Mouse (Mus musculus) MEL (cell line): ENCODE measurements around the gene Ptpa. TPM values are rescaled to one million over a fixed set of nuclear protein-coding genes. Genes with fewer than 3 reads are reported as not detected.

Source experiments
- DNase-seq: peaks from one replicate; pipeline ENCODE4 v3.0.0; 2011; ENCODE audit warnings: low read depth, low spot score
- H3K27ac ChIP-seq: 2 replicates; pipeline ENCODE4 v1.5.1; 2012; ENCODE audit warnings: low read depth, mild to moderate bottlenecking, control low read depth, low read length, moderate library complexity; ENCODE audit not compliant: control insufficient read depth
- H3K27me3 ChIP-seq, 2 experiments: fragments of 150-350 bp in 1 of 2; sonication (generic) in 1 of 2; 2 replicates each; pipeline ENCODE4 v1.6.1; 2012; ENCODE audit warnings: low read length in 2 of 2, mild to moderate bottlenecking in 2 of 2, improper control_type of control experiment in 1 of 2, moderate library complexity in 1 of 2; ENCODE audit not compliant: insufficient read depth in 2 of 2, control insufficient read depth in 1 of 2
- H3K36me3 ChIP-seq, 2 experiments: 2 replicates each; pipeline ENCODE4 v1.6.1; 2012 to 2014; ENCODE audit warnings: low read length in 2 of 2, improper control_type of control experiment in 1 of 2, inconsistent platforms in 1 of 2, mild to moderate bottlenecking in 1 of 2; ENCODE audit not compliant: insufficient read depth in 2 of 2, control insufficient read depth in 1 of 2
- H3K4me1 ChIP-seq, 2 experiments: fragments of 150-350 bp in 1 of 2; sonication (generic) in 1 of 2; 2 replicates each; pipeline ENCODE4 v1.6.1; 2012; ENCODE audit warnings: low read length in 2 of 2, improper control_type of control experiment in 1 of 2, mild to moderate bottlenecking in 1 of 2; ENCODE audit not compliant: insufficient read depth in 2 of 2, control insufficient read depth in 1 of 2
- H3K4me3 ChIP-seq, 2 experiments: fragments of 150-350 bp in 1 of 2; sonication (generic) in 1 of 2; 2 replicates each; pipeline ENCODE4 v1.5.1; 2012; ENCODE audit warnings: low read depth in 2 of 2, low read length in 2 of 2, mild to moderate bottlenecking in 2 of 2, moderate library complexity in 2 of 2, control low read depth in 1 of 2, improper control_type of control experiment in 1 of 2; ENCODE audit not compliant: control insufficient read depth in 1 of 2, insufficient read depth in 1 of 2
- H3K79me2 ChIP-seq: 2 replicates; pipeline ENCODE4 v1.6.1; 2012; ENCODE audit warnings: mild to moderate bottlenecking, low read length, moderate library complexity; ENCODE audit not compliant: control insufficient read depth, poor library complexity, insufficient read depth
- H3K9ac ChIP-seq: 2 replicates; pipeline ENCODE4 v1.6.1; 2012; ENCODE audit warnings: low read depth, mild to moderate bottlenecking, control low read depth, low read length, moderate library complexity; ENCODE audit not compliant: control insufficient read depth, poor library complexity, severe bottlenecking
- H3K9me3 ChIP-seq: fragments of 150-350 bp; sonication (generic); replicated peaks from 2 replicates; pipeline ENCODE4 v1.6.1; 2012; ENCODE audit warnings: mild to moderate bottlenecking, low read length, improper control_type of control experiment, moderate library complexity; ENCODE audit not compliant: insufficient read depth
- BHLHE40 ChIP-seq: IDR thresholded peaks from 2 replicates; pipeline ENCODE4 v1.6.1; 2012; ENCODE audit warnings: low read depth, mild to moderate bottlenecking, inconsistent platforms, low read length, improper control_type of control experiment, borderline replicate concordance
- CTCF ChIP-seq, 3 experiments: IDR thresholded peaks in 2 of 3; conservative IDR thresholded peaks in 1 of 3; 2 replicates each; pipeline ENCODE4 v1.5.1; 2011 to 2012; ENCODE audit warnings: low read length in 3 of 3, low read depth in 2 of 3, mild to moderate bottlenecking in 2 of 3, improper control_type of control experiment in 1 of 3, inconsistent platforms in 1 of 3, mixed read lengths in 1 of 3, moderate library complexity in 1 of 3; ENCODE audit not compliant: control insufficient read depth in 1 of 3, insufficient read depth in 1 of 3, poor library complexity in 1 of 3, severe bottlenecking in 1 of 3
- JUND ChIP-seq: IDR thresholded peaks from 2 replicates; pipeline ENCODE4 v1.6.1; 2011; ENCODE audit warnings: low read depth, mild to moderate bottlenecking, improper control_type of control experiment, low read length
- MYB ChIP-seq: IDR thresholded peaks from 2 replicates; pipeline ENCODE4 v1.6.1; 2011; ENCODE audit warnings: mild to moderate bottlenecking, low read depth, low read length, improper control_type of control experiment
- NRF1 ChIP-seq: IDR thresholded peaks from 2 replicates; pipeline ENCODE4 v1.6.1; 2014; ENCODE audit warnings: low read depth, mild to moderate bottlenecking, inconsistent platforms, low read length, improper control_type of control experiment, moderate library complexity; ENCODE audit not compliant: poor library complexity, insufficient read depth, severe bottlenecking
- POLR2A ChIP-seq, 2 experiments: IDR thresholded peaks; 2 replicates each; pipeline ENCODE4 v1.6.1; 2011 to 2012; ENCODE audit warnings: low read length in 2 of 2, mild to moderate bottlenecking in 2 of 2, control low read depth in 1 of 2, improper control_type of control experiment in 1 of 2, low read depth in 1 of 2, moderate library complexity in 1 of 2; ENCODE audit not compliant: control insufficient read depth in 1 of 2, insufficient read depth in 1 of 2, poor library complexity in 1 of 2
- RCOR1 ChIP-seq: IDR thresholded peaks from 2 replicates; pipeline ENCODE4 v1.6.1; 2012; ENCODE audit warnings: low read depth, mild to moderate bottlenecking, inconsistent platforms, low read length, improper control_type of control experiment
- SIN3A ChIP-seq: IDR thresholded peaks from 2 replicates; pipeline ENCODE4 v1.6.1; 2012; ENCODE audit warnings: low read length, improper control_type of control experiment, inconsistent platforms
- TBP ChIP-seq: IDR thresholded peaks from 2 replicates; pipeline ENCODE4 v1.8.0; 2011; ENCODE audit warnings: low read depth, low read length, improper control_type of control experiment
- ZNF384 ChIP-seq: IDR thresholded peaks from 2 replicates; pipeline ENCODE4 v1.6.1; 2012; ENCODE audit warnings: low read depth, mild to moderate bottlenecking, inconsistent platforms, low read length, improper control_type of control experiment
- polyA plus RNA-seq, 2 experiments: library from polyadenylated mRNA; stranded (reverse) in 1 of 2; unstranded in 1 of 2; fragments of >175 nt in 1 of 2; fragments of >200 nt in 1 of 2; gene quantifications; 2 replicates each; pipeline versions ENCODE4 v1.2.1 to v1.2.4; 2012; ENCODE audit warnings: low replicate concordance in 2 of 2, low read depth in 1 of 2; ENCODE audit not compliant: insufficient read length in 2 of 2, insufficient read depth in 1 of 2, missing spikeins in 1 of 2
- total RNA-seq: library from RNA; depleted of rRNA; stranded (reverse); fragments of 300-350 nt; gene quantifications from 2 replicates; pipeline ENCODE4 v1.2.3, GENCODE M21; 2012

Gene Ptpa
- total and polyA plus RNA-seq, 3 experiments: 159 to 382 TPM; not detected in 1

DNA sequence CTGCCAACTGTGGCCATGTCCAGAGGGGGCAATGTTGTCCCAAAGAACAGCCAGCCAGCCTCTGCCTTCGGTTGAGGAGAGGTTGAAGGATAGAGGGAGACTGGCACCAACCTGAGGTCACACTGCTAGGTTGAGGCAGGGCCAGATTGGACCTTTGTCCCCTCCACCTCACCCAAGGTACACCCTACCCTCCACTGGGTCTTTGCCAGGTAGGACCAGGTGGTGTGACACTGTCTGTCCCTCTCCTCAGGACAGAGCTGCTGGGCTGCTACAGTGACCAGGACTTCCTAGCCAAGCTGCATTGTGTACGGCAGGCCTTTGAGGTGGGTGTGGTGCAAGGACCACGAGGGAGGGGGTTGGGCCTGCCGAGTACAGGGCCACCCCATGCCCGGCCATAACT lies 38.1 kb upstream of the Ptpa start:
- no peaks in the 10 kb centered on the region; a peak in 1 of 4 replicates for H3K36me3 ChIP-seq

GRCm38 (mm10) chr2:30379307-30379706 lies 36.5 kb upstream of the Ptpa start:
- no peak overlapping the region for H3K27ac ChIP-seq
- no peak overlapping the region for H3K4me3 ChIP-seq
- no peaks in the 10 kb centered on the region for H3K79me2 ChIP-seq
- no peaks in the 10 kb centered on the region; a peak in 1 of 4 replicates for H3K36me3 ChIP-seq
- no peaks in the 10 kb centered on the region for H3K4me1 ChIP-seq
- H3K27me3 ChIP-seq: no peaks in the 10 kb centered on the region
- TF ChIP-seq RCOR1: no peak
- no peak for TF ChIP-seq SIN3A
- no peak for TF ChIP-seq NRF1
- TF ChIP-seq BHLHE40: no peak
- no peaks in the 10 kb centered on the region for H3K9me3 ChIP-seq
- no peak for DNase-seq
- H3K9ac ChIP-seq: no peak overlapping the region

More for the DNA sequence above, 38.1 kb upstream of the Ptpa start:
- no peak for DNase-seq
- TF ChIP-seq MYB: no peak
- TF ChIP-seq, all 39 proteins: peak for 0
- no peaks in the 10 kb centered on the region for H3K79me2 ChIP-seq
- H3K4me3 ChIP-seq: no peak overlapping the region
- H3K9me3 ChIP-seq: no peaks in the 10 kb centered on the region
- no peak overlapping the region for H3K9ac ChIP-seq
- no peaks in the 10 kb centered on the region for H3K27me3 ChIP-seq
- H3K27ac ChIP-seq: no peak overlapping the region
- H3K4me1 ChIP-seq: no peaks in the 10 kb centered on the region

- no peak for DNase-seq
- TF ChIP-seq JUND: no peak
- no peak for TF ChIP-seq CTCF (IDR thresholded peaks at IDR 0.05 in 2 of 3, conservative IDR thresholded peaks at IDR 0.05 in 1 of 3; ENCODE audit: control insufficient read depth in 1 of 3, insufficient read depth in 1 of 3, low read depth in 2 of 3, low read length in 3 of 3, poor library complexity in 1 of 3, severe bottlenecking in 1 of 3)
- TF ChIP-seq TBP: no peak
- TF ChIP-seq NRF1: no peak
- no peak for TF ChIP-seq MYB
- TF ChIP-seq POLR2A (IDR thresholded peaks at IDR 0.05; ENCODE audit: control insufficient read depth in 1 of 2, insufficient read depth in 1 of 2, low read depth in 1 of 2, low read length in 2 of 2, poor library complexity in 1 of 2): no peak
- TF ChIP-seq ZNF384: no peak
- Histone ChIP-seq H3K27me3 (no peaks in the 10 kb centered on the region), H3K27ac (no peak overlapping the region), H3K4me3 (no peak overlapping the region), H3K4me1 (no peaks in the 10 kb centered on the region), H3K9ac (no peak overlapping the region), H3K36me3 (no peaks in the 10 kb centered on the region; a peak in 1 of 4 replicates), H3K79me2 (no peaks in the 10 kb centered on the region), H3K9me3 (no peaks in the 10 kb centered on the region)
These were observed 35.1 kb upstream of the Ptpa start for GRCm38 (mm10) chr2:30380564-30381376.
